Mouse (Mus musculus): ENCODE data around the gene Paf1. TPM values are rescaled to one million over a fixed set of nuclear protein-coding genes. Genes with fewer than 3 reads are reported as not detected.

Gene Paf1
- polyA plus RNA-seq, 1 experiment from 2014 or later, result 82.0 TPM

DNA sequence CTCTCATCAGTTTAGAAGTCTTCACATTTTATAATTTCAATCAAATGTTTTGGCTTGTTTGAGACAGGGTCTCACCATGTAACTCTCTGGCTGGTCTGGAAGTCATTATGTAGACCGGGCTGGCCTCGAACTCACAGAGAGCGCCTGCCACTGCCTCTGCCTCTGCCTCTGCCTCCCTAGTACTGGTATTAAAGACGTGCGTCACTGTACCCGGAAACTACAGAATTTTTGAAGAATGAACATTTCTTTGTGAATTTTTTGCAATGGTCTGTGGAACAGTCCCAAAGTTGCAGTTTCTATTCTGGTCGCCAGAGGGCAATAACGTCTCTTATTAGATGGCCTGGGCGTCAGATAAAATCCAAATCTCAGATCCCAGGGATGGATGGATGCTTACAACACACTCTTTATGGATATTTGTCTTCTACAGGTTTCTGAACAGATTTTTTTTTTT is 19.6 kb upstream of the Paf1 start:
- peak overlapping the region; percentile 86 for H3K4me3 ChIP-seq (ENCODE audit: low read depth, low read length)
- 1% methylated on average over 9 of the region's 9 CpGs for whole genome bisulfite sequencing
- H3K4me1 ChIP-seq (replicated peaks; ENCODE audit: control insufficient read depth, insufficient read depth, low read length), result peaks cover 23% of the 10 kb centered on the region
- H3K27ac ChIP-seq (ENCODE audit: low read depth, low read length), result peak overlapping the region; percentile 87; the same call in 1 of the 2 replicates
- no peaks in the 10 kb centered on the region for H3K9me3 ChIP-seq (ENCODE audit: control insufficient read depth, low read length)
- DNase-seq (ENCODE audit: low spot score) (peak; percentile 85), ATAC-seq (replicated peaks; ENCODE audit: low FRiP score) (peak; percentile 4; the same call in 1 of the 2 replicates)
- peak overlapping the region; percentile 91; the same call in 1 of the 2 replicates for H3K9ac ChIP-seq (ENCODE audit: low read length)
- H3K27me3 ChIP-seq (ENCODE audit: control insufficient read depth, insufficient read depth, low read length), result 0 out of 2 replicates have a peak, but pooled peaks cover 1% of the 10 kb centered on the region
- H3K4me2 ChIP-seq (ENCODE audit: low read depth, low read length, severe bottlenecking), result peak overlapping the region; percentile 85
- no peaks in the 10 kb centered on the region; the same call in 1 of the 2 replicates for H3K36me3 ChIP-seq (ENCODE audit: control insufficient read depth, insufficient read depth, low read length)

DNA sequence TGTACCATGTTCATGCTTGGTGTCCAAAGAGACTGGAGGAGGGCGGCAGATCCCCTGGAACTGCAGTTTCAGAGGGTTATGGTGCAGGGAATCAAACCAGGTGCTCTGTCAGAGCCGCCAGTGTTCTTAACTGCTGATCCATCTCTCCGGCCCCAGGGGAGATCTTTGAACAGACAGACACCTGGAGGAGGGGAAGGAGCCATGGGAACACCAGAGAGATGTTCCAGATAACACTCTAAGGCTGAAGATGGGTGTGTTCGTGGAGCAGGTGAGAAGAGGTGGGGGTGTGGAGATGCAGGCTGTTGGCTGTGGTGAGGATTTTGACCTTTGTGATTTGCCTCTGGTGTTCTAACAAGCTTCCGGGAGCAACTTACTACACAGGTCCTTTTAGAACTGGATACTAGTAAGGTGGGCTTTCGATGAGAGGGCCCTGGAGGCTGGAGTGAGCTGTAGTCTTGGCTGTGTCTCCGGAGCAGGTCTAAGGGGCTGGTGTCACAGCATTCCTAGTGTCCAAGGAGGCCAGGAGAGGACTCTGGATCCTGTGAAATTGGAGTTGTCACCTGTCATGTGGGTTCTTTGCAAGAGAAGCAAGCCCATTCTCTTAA is 18.8 kb upstream of the Paf1 start:
- WGBS, result 83% methylated on average over 7 of the region's 7 CpGs

DNA sequence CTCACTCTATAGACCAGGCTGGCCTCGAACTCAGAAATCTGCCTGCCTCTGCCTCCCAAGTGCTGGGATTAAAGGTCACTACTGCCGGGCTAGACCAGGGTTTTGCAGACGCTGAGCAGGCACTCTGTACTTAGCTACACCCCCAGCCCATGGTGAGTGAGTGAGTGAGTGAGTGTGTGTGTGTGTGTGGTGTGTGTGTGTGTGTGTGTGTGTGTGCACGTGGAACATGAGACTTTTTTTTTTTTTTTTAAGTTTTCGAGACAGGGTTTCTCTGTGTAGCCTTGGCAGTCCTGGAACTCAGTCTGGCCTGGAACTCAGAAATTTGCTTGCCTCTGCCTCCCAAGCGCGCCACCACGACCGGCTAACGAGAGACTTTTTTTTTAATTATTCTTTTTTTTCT is 18.1 kb upstream of the Paf1 start:
- Histone ChIP-seq H3K4me2 (ENCODE audit: low read depth, low read length, severe bottlenecking) (no peak overlapping the region), H3K36me3 (ENCODE audit: control insufficient read depth, insufficient read depth, low read length) (no peaks in the 10 kb centered on the region), H3K4me1 (replicated peaks; ENCODE audit: control insufficient read depth, insufficient read depth, low read length) (peaks cover 32% of the 10 kb centered on the region), H3K27me3 (ENCODE audit: control insufficient read depth, insufficient read depth, low read length) (0 out of 2 replicates have a peak, but pooled peaks cover 2% of the 10 kb centered on the region), H3K9me3 (ENCODE audit: control insufficient read depth, low read length) (no peaks in the 10 kb centered on the region), H3K9ac (ENCODE audit: low read length) (no peak overlapping the region), H3K27ac (ENCODE audit: low read depth, low read length) (peak overlapping the region; percentile 88; the same call in 1 of the 2 replicates), H3K4me3 (ENCODE audit: low read depth, low read length) (no peak overlapping the region)
- WGBS, result 87% methylated on average over 10 of the region's 10 CpGs
- DNase-seq (ENCODE audit: low spot score), result no peak
- ATAC-seq (replicated peaks; ENCODE audit: low FRiP score), result no peak

More for the DNA sequence above, 18.8 kb upstream of the Paf1 start:
- no peak for DNase-seq (ENCODE audit: low spot score)
- no peak for ATAC-seq (replicated peaks; ENCODE audit: low FRiP score)
- 0 out of 2 replicates have a peak overlapping the region, but pooled peaks have one; percentile 16 for H3K9ac ChIP-seq (ENCODE audit: low read length)
- H3K4me1 ChIP-seq (replicated peaks; ENCODE audit: control insufficient read depth, insufficient read depth, low read length), result peaks cover 30% of the 10 kb centered on the region
- no peak overlapping the region for H3K27ac ChIP-seq (ENCODE audit: low read depth, low read length)
- H3K36me3 ChIP-seq (ENCODE audit: control insufficient read depth, insufficient read depth, low read length), result no peaks in the 10 kb centered on the region
- no peaks in the 10 kb centered on the region for H3K9me3 ChIP-seq (ENCODE audit: control insufficient read depth, low read length)
- 0 out of 2 replicates have a peak, but pooled peaks cover 2% of the 10 kb centered on the region for H3K27me3 ChIP-seq (ENCODE audit: control insufficient read depth, insufficient read depth, low read length)
- H3K4me2 ChIP-seq (ENCODE audit: low read depth, low read length, severe bottlenecking), result no peak overlapping the region
- no peak overlapping the region for H3K4me3 ChIP-seq (ENCODE audit: low read depth, low read length)

DNA sequence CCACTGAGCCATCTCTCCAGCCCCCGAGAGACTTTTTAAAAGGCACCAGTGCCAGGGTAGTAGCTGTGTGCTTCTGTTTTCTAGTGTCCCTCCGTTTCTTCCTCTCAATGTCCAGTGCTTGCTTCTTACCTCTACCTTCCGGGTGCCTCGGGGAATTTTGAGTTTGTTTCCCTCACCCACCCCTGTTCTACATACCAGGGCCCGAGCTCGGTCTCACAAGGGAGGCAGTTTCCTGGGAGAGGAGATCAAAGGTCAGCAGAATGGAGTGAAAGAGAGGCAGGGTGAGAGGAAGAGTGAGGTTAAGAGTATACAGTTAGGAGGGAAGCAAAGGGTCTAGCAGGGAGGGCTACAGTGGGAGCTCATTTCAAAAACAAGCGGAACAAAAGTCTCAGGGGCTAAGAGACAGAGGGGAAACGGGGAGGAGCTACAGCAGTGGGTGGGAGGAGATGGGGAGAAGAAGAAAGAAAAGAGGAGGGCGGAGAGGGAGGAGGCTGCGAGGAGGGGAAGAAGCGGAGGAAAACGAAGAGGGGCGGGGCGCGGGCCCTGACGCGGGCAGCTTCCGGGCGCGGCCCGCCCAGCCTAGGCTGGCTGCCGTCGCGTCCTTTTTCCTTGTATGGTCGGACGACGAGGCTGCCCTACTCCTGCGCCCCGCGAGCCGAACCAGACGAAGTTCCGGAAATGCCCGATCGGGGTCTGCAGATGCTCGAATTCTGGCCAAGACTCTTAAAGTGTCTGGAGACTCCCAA is 17.4 kb upstream of the Paf1 start:
- no peaks in the 10 kb centered on the region for H3K36me3 ChIP-seq (ENCODE audit: control insufficient read depth, insufficient read depth, low read length)
- peak overlapping the region; percentile 16 for H3K4me3 ChIP-seq (ENCODE audit: low read depth, low read length)
- H3K9ac ChIP-seq (ENCODE audit: low read length), result peak overlapping the region; percentile 64
- ATAC-seq (replicated peaks; ENCODE audit: low FRiP score), result peak; percentile 53
- H3K4me2 ChIP-seq (ENCODE audit: low read depth, low read length, severe bottlenecking), result peak overlapping the region; percentile 47
- 1% methylated on average over 34 of the region's 36 CpGs for WGBS
- peak; percentile 95 for DNase-seq (ENCODE audit: low spot score)
- 0 out of 2 replicates have a peak, but pooled peaks cover 2% of the 10 kb centered on the region for H3K27me3 ChIP-seq (ENCODE audit: control insufficient read depth, insufficient read depth, low read length)
- peaks cover 25% of the 10 kb centered on the region for H3K4me1 ChIP-seq (replicated peaks; ENCODE audit: control insufficient read depth, insufficient read depth, low read length)
- no peaks in the 10 kb centered on the region for H3K9me3 ChIP-seq (ENCODE audit: control insufficient read depth, low read length)
- peak overlapping the region; percentile 88 for H3K27ac ChIP-seq (ENCODE audit: low read depth, low read length)

DNA sequence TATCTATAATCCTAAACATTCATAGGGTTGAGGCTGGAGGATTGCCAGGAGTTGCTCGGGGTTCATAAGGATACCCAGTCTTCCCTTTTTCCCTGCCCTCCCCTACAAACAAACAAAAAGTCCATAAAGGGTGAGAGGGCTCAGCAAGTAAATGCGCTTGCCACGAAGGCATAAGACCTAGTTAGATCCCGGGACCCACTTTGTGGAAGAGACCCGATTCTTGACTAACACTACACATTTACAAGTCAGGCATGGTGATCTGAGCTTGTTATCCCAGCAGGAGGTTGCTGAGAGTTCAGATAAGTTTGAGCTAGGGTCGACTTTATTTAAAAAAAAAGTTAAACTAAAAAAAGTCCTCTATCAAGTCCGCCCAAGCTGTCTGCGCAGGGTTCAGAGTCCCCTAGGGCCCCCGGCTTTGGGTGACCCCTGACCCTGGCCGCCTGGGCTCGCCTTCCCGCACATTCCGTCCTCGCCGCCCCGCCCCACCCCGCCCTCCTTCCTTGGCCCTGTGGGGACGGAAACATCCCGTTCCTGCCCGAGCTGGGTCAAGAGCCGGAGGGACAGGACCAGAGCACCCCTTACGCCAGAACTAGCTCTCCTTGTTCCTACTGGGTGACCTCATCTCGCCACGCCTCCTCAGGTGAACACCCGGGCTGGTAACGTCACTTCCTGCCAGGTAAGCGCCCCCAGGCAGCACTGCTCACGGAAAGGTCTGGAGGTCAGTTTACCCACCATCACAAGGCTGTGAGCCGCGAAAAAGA is 16.6 kb upstream of the Paf1 start:
- Histone ChIP-seq H3K9ac (ENCODE audit: low read length) (peak overlapping the region; percentile 64), H3K27ac (ENCODE audit: low read depth, low read length) (peak overlapping the region; percentile 68), H3K4me3 (ENCODE audit: low read depth, low read length) (peak overlapping the region; percentile 16), H3K9me3 (ENCODE audit: control insufficient read depth, low read length) (no peaks in the 10 kb centered on the region), H3K4me2 (ENCODE audit: low read depth, low read length, severe bottlenecking) (peak overlapping the region; percentile 47), H3K4me1 (replicated peaks; ENCODE audit: control insufficient read depth, insufficient read depth, low read length) (peaks cover 28% of the 10 kb centered on the region), H3K36me3 (ENCODE audit: control insufficient read depth, insufficient read depth, low read length) (no peaks in the 10 kb centered on the region), H3K27me3 (ENCODE audit: control insufficient read depth, insufficient read depth, low read length) (0 out of 2 replicates have a peak, but pooled peaks cover 2% of the 10 kb centered on the region)
- no peak for ATAC-seq (replicated peaks; ENCODE audit: low FRiP score)
- 5% methylated on average over 30 of the region's 30 CpGs for WGBS
- peak; percentile 74 for DNase-seq (ENCODE audit: low spot score)

DNA sequence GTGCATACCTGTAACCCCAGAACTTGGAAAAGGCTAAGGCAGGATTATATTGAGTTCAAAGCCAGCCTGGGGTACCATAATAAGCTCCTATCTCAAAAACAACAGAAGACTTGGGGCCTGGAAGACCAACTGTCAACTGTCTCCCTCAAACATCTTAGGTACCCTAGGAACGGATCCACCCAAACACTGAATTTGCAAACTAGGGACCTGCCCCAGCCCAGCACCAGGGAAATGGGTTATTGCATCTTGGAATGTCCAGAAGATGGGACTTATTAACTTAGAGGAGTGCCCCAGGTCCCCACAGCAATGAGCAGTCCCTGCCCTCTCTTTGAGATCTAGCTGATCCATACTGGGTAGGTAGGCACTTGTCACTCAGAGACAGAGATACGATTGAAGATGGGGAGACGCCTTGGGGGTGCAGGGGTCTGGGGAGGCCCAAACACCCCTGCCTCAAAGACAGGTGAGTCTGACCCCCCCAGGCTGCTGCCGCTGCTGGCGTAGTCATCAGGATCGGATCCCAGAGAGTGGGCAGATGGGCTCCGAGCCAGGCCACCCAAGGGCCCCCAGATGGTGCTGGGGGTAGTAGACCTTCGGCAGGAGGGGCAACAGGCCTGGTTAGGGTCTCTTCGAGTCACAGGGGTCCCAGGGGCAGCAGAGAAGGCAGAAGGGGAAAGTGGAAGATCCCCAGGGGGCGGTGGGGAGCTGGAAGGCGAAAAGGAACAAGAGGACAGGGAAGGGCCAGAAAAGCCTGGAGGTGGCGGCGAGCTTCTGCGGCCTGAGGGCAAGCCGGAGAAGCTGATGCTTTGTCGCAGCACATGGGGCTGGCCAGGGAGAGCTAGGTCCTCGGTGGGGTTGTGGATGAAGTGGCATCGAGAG is 15.3 kb upstream of the Paf1 start:
- no peaks in the 10 kb centered on the region for H3K9me3 ChIP-seq (ENCODE audit: control insufficient read depth, low read length)
- peaks cover 34% of the 10 kb centered on the region for H3K4me1 ChIP-seq (replicated peaks; ENCODE audit: control insufficient read depth, insufficient read depth, low read length)
- peak overlapping the region; percentile 78; the same call in 1 of the 2 replicates for H3K4me2 ChIP-seq (ENCODE audit: low read depth, low read length, severe bottlenecking)
- WGBS, result 74% methylated on average over 18 of the region's 18 CpGs
- DNase-seq (ENCODE audit: low spot score) (no peak), ATAC-seq (replicated peaks; ENCODE audit: low FRiP score) (no peak)
- H3K9ac ChIP-seq (ENCODE audit: low read length), result no peak overlapping the region; the same call in 1 of the 2 replicates
- H3K36me3 ChIP-seq (ENCODE audit: control insufficient read depth, insufficient read depth, low read length), result no peaks in the 10 kb centered on the region
- H3K27ac ChIP-seq (ENCODE audit: low read depth, low read length), result no peak overlapping the region
- H3K4me3 ChIP-seq (ENCODE audit: low read depth, low read length), result peak overlapping the region; percentile 47
- 0 out of 2 replicates have a peak, but pooled peaks cover 2% of the 10 kb centered on the region for H3K27me3 ChIP-seq (ENCODE audit: control insufficient read depth, insufficient read depth, low read length)

DNA sequence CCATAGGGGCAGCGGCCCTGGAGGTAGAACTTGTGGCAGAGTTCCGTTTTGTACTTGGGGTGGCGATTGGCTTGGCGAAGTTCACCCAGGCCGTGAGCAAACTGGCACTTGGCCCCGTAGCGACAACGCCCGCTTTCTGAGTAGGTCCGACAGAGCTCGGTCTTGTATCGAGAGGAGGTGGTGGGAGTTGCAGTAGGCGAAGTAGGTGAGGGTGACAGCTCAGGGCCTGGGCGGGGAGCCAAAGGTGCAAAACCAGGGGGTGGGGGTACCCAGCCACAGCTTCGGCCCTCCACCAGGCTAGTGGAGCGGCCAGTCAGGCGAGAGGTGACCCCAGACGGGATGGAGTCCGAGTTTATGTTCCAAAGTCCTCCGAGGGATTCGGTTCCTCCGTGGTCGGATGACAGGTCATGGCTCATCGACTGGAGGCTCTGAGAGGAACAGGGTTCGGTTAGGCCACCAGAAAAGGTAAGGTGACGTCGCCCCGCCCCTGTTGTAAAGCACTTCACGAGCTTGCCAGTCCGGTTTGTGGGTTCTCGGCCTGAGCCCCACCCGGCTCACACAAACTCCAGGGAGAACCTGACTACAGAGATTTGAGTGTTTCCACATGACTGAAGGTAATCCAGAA is 14.6 kb upstream of the Paf1 start:
- Histone ChIP-seq H3K27ac (ENCODE audit: low read depth, low read length) (no peak overlapping the region), H3K4me1 (replicated peaks; ENCODE audit: control insufficient read depth, insufficient read depth, low read length) (peaks cover 34% of the 10 kb centered on the region), H3K9me3 (ENCODE audit: control insufficient read depth, low read length) (no peaks in the 10 kb centered on the region), H3K4me3 (ENCODE audit: low read depth, low read length) (peak overlapping the region; percentile 47), H3K4me2 (ENCODE audit: low read depth, low read length, severe bottlenecking) (peak overlapping the region; percentile 78), H3K9ac (ENCODE audit: low read length) (peak overlapping the region; percentile 72), H3K36me3 (ENCODE audit: control insufficient read depth, insufficient read depth, low read length) (no peaks in the 10 kb centered on the region), H3K27me3 (ENCODE audit: control insufficient read depth, insufficient read depth, low read length) (0 out of 2 replicates have a peak, but pooled peaks cover 2% of the 10 kb centered on the region)
- no peak for ATAC-seq (replicated peaks; ENCODE audit: low FRiP score)
- DNase-seq (ENCODE audit: low spot score), result no peak
- 45% methylated on average over 32 of the region's 32 CpGs for WGBS
